Mouse (Mus musculus): ENCODE measurements around the gene Lrrtm3.

The Lrrtm3 gene

DNA sequence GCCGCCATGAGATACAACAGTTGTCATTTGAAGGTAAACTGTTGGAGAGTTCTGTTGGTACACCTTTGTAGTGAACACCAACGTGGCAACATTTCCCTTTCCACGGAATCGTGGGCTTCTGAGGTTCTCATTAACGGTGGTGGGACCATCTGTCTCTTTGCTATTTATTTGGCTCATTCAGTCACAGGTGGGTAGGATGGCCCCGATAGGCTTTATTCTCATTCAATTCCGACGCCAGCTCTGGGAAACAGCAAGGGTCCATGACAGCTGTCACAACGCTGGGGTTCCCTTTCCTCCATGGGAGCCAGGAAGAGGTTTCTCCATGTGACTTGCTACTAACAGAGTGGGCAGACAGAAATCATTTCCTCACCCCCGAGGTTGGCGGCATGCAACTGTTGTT is 48.2 kb downstream of the Lrrtm3 start:
- no peak for DNase-seq (ENCODE audit: low read depth, low spot score)

DNA sequence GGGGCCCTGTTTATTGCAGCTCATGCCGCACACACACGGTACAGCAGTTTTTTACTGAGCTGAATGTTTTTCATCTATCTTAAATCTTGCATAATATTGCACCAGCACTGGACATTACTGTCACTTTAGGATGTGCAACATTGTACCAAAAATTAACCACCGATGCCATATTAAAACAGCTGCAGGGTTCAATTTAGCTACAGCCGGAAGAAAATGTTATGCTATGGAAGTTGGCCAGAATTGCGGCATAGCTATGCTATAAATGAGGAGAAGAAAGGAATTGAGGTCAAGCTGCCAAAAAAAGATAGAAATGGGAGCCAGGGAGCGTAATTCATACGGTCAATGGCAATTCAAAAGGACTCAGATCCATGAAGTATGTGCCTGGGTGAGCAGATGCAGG is 48.9 kb downstream of the Lrrtm3 start:
- no peak for DNase-seq (ENCODE audit: low read depth, low spot score)

DNA sequence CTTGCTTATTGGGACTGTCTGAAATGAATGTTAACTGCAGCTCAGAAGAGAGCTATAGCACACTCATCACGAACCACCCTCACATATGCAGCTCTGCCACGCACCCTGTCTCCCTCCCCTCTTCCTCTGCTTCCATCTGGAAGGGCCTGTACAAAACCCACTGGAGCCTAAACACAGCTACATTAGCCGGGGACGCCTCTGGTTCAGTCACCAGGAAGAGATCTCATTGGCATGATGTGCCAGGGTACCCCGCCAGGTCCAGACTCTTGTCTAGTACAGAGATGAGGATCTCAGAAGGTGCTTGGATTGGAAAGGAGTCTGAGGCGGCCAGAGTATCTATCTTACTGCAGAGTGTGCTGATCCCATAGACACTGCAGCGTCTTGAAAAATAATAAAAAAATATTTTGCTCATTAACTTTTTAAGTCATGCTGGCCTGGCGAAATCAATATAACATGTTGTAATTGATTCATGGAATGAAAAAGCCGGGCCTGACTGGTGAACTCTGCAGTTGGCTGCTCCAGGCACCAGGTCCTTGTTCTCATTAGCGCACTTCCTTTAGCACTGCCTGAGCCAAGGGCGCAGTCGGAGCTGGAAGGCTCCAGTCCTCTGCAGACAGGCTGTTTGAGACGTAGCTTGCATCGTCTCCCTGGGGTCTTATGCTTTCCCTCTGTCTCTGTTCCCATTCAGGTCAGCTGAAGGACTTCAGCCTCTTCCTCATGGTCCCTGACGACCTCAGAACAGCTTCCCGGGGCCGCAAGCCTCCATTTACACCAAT is 50.1 kb downstream of the Lrrtm3 start:
- DNase-seq (ENCODE audit: low read depth, low spot score): no peak

DNA sequence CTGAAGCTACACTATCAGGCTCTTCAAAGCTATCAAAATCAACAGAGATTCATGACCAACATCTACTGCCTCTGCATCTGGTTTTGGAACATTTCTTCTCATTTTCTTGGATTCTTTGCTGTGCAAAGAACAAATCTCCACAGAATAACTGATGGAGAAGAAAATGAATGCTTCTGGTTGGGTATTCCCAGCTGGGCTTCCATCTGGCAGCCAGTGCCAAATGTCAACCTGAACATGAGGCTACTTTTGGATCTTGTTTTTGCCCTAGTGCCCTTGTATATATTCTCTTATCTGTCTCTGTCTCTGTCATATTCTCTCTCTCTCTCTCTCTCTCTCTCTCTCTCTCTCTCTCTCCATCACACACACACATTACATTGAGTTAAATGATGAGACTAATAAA is 59.2 kb downstream of the Lrrtm3 start:
- DNase-seq (ENCODE audit: low read depth, low spot score): no peak

DNA sequence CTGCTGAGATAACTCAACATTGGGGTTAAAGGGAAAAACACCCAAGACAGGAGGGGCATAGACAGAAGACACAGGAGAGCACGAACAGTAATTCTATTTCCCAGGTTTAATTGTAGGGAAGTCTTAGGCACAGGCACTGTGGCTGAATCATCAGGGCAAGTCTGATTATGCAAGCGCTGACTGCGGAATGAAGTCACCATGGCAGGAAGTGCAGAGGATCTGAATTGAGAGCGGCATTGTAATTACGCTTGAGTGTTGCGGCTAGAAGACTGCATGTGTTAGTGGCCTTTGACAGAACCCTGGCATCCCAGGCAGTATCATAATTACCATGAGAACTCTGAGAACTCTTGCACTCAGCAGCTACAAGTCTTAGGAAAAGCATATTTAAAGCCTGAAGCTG is 66.7 kb downstream of the Lrrtm3 start:
- DNase-seq (ENCODE audit: low read depth, low spot score): no peak

DNA sequence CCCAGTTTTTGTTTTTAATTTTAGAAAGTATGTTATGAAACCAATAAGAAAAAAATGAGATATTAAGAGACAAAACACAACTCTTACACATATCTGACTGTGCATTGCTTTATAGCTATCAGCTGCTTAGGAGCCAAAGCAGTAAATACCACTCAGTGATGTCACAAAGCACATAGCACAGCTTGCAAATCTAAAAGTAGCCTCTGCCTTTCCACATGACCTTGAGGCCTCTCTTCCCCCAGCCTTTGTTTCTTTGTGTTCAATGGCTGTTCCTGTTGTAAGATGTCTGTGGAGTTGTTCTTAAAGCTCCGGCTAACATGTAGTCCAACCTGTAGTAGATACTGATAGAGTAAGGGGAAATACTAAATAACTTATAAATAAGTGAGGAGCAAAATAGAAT is 69.7 kb downstream of the Lrrtm3 start:
- no peak for DNase-seq (ENCODE audit: low read depth, low spot score)

DNA sequence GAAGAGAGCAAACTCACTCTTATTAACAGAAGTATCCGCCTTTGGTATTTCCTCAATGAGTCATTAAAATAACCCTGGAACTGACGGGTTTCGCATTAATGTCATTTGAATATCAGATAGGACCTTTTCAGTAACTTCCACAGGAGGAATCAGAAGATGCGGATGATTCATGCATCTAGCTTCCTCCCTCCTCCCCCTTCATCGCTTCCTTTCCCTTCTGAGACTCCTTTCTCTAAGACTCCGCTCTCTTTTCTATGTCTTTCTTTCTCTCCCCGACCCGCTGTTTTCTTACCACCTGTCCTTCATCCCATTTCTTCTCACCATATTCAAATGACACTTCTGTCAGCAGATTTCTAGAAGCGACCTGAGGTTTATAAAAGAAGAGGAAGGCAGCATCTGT is 88.1 kb downstream of the Lrrtm3 start:
- no peak for DNase-seq (ENCODE audit: low read depth, low spot score)

DNA sequence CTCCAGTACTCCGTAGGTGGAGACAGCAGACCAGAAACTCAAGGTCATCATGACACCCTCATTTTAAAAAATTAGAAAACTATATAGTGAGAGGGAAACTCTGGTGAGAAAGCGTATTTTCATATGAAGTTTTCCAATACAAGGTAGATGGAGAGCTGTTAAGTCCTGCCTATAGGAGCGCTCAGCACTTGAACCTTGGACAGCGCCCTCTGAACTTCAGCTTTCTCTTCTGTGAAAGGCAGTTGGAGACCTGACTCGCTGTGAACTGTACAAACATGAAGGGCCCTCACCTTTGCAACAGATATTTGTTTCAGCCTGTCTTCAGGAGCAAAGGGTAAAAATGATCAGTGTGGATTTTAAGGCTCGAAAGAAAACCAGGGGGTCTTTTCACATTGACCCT is 88.5 kb downstream of the Lrrtm3 start:
- DNase-seq (ENCODE audit: low read depth, low spot score): no peak

DNA sequence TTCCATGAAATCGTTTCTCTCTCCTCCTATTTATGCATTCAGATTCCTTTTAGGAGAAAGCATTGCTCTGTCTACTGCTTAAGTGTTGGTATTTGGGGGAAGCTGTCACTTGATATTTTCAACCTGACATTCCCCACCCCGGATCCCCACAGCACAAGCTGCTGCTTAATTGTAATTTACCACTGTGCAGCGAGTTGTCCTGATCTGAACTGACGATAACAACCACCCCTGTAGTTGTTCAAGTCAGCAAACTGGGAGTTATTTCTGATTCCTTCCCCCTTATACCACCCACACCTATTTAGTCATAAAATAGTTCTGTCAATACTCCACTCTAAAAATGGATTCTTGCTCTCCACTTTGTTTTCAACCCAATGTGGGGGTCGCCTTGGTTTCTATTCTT is 95.8 kb downstream of the Lrrtm3 start:
- no peak for DNase-seq (ENCODE audit: low read depth, low spot score)

DNA sequence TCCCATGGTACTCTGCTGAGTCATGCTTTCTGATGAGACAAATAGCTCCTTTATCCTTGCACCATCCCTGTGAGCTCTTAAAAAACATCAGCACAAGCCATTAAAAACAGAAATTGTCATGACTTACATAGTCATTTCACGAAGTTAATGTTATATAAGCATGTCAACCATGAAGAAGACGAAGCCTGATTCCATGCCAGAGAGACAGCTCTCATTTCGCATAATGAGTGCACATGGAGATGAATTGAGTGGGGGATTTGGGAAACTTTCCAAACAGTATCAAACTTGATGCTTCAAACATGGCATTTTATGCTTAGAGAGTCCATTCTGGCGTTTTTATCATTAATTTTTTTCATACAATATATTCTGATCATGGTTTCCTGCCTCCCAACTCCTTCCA is 104.5 kb downstream of the Lrrtm3 start:
- no peak for DNase-seq (ENCODE audit: low read depth, low spot score)

DNA sequence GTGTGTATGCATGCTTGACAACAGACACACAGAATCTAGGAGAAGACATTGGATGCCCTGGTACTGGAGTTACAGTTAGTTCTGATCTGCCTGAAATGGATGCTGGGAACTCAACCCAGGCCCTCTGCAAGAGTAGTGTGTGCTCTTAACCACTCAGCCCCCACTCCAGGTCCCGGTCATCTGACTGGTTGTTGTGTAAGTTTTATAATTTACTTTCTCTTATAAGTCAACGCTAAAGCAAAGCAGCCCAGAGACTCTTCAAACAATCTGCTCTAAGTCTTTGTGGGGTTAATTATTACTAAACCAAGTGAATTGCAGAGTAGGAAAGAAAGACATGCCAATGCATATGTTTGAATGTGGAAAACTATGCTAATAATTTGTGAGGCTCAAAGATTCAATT is 110.7 kb downstream of the Lrrtm3 start:
- no peak for DNase-seq (ENCODE audit: low read depth, low spot score)

DNA sequence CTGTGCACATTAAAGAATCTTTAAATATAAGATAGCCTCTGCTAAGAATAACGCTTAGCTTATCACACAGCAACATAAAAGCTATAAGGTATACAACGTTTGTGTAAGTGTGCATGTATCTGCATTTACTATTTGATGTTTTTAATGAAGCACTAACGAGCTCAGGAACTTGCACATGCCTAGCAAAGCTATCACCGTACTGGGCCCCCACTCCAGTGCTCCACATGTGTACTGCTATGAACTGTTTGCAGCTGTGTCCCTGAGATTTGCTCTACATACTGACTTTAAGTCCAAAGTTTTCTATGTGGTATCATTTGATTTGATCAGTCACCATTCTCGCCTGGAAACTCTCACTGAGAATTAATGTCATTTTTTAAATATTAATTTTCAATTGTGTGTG is 111.1 kb downstream of the Lrrtm3 start:
- DNase-seq (ENCODE audit: low read depth, low spot score): no peak

DNA sequence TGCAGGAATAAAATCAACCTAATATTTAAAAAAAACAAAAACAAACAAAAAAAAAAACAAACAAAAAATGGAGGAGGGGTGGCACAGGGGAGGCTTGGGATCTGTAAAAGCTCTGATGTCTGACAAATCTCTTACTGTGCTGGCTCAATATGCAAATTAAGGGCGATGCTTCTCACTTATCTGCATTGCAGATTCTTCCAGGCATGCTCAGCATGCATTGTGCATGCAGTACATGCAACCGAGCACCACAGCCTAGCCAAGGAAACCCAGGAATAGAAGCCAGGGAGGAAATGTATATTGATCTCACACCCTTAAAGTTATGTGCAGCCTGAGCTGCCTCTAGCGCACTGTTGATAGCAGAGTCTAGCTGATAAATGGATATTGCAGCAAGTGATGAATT is 111.5 kb downstream of the Lrrtm3 start:
- no peak for DNase-seq (ENCODE audit: low read depth, low spot score)

DNA sequence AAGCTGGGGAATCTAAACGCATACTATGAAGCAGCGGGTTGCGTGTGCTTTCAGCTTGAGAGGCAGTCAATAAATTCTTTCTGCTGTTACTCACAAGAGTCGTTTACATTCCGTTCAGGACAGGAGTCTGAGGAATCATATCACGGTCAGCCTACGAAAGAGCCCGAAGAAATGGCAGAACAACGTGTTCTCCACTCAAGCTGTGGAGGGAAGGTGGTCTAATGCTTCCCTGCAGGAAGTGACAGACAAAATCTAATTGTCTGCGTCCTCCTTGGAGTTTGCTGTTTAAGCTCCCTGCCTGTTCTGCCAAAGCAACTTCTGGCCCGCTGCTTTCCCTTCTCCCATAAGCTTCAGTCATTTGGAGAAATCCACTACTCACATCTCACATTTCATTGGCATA is 112.0 kb downstream of the Lrrtm3 start:
- no peak for DNase-seq (ENCODE audit: low read depth, low spot score)

DNA sequence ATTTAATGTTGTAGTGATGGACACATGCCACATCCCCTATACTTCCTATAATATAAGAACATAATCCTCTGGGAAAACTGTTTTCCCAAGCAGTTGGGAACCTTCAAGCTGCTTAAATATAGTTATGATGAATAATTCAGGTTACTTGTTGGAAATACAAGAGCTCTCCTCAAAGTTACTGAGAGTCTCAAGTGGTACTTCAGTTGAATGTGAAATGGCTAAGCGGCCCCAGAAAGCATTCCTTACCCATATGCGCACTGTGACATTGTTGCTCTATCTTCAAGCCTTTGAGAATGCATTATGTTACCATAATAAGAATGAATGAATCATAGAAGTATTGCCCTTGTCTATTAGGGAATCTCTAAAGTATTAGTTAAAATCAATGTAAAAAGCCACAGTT is 117.8 kb downstream of the Lrrtm3 start:
- no peak for DNase-seq (ENCODE audit: low read depth, low spot score)

DNA sequence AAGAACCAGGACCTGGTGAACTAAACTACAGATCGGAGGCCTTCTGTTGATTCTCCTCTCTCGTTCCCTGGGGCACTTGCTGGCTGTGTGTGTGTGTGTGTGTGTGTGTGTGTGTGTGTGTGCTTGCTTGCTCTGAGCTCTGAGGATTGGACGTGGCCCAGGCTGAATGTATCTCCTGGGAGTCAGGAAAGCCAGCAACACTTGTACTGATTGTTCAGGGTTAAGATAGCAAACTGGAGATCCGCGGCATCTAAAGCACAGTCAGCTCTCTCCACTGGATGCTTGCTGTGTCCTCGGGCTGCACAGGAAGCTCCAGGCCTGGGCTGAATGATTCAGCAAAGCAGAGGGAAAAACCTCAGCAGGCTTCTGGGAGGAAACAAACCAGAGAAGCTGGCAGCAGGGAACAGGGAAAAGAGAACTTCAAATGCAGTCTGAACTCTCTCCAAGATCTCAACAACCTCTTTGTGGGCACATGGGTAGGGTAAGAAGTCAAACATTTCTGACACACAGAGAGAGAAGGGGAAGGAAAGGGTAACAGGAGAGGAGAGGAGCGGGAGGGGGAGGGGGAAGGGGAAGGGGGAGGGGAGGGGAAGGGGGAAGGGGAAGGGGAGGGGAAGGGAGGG is 135.7 kb downstream of the Lrrtm3 start:
- DNase-seq (ENCODE audit: low read depth, low spot score): no peak

DNA sequence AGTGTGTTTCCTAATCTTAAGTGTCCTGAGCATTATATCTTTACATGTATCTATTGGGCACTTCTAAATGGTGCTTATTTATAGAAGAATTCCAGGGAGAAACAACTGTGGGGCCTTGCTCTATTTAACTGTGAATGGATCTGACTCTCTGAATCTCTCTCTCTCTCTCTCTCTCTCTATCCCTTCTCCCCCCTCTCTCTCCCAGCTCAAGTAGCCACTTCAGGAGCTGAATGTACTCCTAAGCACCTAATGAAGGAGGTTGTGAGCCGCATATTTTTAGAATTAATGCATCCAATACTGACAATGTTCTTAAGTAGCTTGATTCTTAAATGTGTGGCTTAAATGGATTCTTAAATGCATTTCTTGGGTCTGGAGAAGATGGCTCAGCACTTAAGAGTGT is 138.6 kb downstream of the Lrrtm3 start:
- no peak for DNase-seq (ENCODE audit: low read depth, low spot score)

DNA sequence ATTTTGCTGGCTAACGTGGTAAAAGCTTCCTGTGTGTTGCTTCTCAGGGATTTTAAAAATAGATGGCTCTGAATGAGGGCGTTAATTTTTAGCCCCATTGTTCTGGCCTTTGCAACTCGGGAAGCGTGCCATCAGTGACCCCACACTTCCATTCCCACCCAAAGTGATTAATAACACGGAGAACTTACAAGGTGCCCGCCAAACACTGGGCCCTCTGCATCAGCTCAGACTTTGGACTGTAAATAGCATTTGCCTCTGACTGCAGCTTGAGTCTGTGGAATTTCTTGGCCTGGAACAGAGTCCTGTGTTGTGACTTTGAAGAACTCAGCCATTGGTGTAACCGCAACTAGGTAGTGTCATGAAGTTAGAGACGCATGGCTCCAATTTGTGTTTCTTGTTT is 139.2 kb downstream of the Lrrtm3 start:
- DNase-seq (ENCODE audit: low read depth, low spot score): no peak

DNA sequence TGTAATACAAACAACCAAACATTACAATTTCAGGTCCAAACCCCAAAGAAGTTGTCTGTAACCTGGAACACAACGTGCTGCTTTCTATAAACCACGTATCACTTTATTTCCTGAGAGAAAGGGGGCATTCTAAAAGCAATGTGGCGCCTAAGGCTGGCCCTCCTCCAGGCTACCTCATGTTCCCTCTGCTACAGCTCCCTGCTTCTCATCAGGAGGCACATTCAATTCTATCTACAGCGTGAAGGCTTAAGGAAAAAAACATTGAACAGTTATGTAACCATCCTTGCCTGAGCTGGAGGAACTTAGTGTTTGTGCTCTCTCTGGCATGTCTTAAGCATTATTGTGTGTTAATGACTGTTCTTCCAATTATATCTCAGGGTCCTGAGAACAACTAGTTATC is 142.8 kb downstream of the Lrrtm3 start:
- no peak for DNase-seq (ENCODE audit: low read depth, low spot score)

DNA sequence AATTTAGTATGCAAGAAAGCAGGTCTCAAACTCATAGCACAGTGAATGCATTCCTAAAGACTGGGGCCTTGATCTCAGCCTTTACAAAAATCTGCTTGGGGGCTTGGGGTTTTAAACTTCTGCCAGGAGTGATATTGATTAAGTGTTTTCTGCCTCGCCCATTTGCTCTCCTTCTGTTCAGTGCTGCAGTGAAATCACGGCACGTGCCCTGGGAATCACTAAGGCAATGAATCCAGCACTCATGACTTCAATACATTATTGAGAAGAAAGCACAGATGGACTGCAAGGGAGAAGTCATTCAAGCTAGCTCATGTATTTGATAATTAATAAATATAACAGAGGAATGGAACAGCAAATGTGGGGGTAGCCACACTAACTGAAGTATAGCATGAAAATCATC is 144.5 kb downstream of the Lrrtm3 start:
- no peak for DNase-seq (ENCODE audit: low read depth, low spot score)

DNA sequence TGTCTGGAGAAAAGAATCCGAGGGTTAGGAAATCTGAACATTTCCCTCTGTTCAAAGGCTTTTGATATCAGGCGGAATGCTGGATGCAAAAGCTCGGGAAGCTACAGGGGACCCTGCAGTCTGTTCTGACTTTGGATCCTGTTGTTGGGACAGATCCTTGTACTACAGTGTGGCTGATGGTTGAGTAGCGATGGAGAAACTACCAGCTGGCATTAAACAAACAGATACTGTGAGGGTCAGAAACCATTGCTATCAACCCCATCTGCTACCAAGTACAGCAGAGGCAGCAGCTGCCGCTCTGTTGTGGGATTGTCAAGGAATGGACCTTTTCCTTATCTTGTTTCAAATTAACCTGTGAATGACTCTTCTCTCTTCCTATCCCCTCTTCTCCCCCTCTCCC is 156.1 kb downstream of the Lrrtm3 start:
- DNase-seq (ENCODE audit: low read depth, low spot score): no peak

DNA sequence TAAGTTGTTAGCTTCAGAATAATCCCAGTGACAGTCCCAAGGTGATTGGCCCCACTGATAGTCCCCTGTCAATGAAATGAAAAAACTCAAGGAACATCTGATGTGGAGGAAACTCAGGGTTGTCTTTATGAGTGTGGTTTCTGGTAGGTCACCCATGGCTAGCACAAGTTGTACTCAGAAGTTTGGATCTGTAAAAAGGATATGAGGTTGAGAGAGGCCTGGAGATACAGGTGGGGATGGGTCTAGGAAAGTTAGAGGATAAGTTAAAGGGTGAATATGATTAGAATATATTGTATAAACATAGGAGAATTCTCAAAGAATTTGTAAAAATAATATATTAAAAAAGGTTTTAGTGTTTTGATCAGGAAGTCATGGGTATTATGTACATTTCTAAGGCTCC is 162.7 kb downstream of the Lrrtm3 start, which contains the start of gene Gm10118:
Gene Gm10118 (minus strand): TSS at position 101 of the 400 bp plus-strand sequence.
- no peak for DNase-seq (ENCODE audit: low read depth, low spot score)

DNA sequence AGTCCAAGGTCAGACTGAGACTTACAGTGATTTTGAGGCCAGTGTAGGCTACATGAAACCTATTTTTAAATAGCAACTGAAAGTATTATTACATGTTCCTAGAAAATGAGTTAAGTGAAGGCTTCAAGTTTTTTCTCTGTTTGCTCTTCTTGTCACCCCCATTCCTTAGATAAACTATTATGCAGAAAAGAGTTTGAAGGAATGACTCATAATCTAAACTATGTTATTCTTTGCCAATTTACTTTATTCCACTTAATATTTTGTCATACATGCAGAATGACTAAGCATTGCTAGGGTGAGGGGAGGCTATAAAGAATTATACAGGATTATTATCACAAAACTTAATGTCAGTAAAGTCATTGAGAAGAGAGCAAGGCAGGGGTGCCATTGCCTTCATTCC is 181.2 kb downstream of the Lrrtm3 start:
- DNase-seq (ENCODE audit: low read depth, low spot score): no peak

DNA sequence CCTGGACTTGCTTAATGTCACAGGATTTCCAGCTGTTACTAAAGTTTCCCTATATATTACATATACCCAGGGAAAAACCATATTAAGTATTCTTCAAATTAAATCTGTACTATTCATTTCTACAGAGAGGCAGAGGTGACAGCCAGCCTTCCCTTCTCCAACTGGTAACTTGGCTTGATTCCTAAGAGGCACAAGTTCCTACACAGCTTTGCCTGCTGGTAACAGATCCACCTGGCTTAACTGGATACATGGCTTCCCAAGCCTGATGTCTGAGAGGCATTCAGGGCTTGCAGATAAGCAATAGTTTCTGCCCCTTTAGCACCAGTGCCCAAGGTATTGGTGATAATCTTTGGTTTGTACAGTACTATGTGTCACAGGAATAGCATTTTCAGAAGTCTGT is 190.2 kb downstream of the Lrrtm3 start:
- DNase-seq (ENCODE audit: low read depth, low spot score): no peak

Data from WW6 (cell line).